15 mouse cellular contexts compared by ENCODE assay signal in the genomic region with DNA sequence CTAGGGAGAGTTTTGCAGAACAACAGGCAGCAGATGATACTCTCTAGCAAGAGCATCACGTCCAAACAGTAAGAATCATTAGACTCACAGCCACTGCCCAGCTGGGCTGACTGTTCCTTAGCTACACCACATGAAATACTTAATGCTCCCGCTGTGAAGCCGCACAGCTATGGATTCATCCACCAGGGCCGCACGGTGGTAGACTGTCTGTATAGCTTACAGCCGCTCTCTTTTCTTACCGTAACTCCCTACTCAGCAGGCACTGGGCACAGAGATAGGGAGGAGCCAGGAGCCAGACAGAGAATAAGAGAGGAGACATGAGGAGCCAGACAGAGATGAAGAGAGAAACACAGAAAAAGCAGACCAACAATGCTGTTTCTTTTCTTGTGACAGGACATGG. TPM values are rescaled to one million over a fixed set of nuclear protein-coding genes. Genes with fewer than 3 reads are reported as not detected.
DNase-seq lines count a peak whose midpoint lies in the region; ATAC-seq lines count a peak whose summit lies in the region.
"Had no signal": no experiment of that assay in that cellular context is flagged by ENCODE, and none has a peak within 500 bp of the region (broad histone marks: within the 10 kb centered on the region; RNA-seq: fewer than 3 reads in every experiment).

No protein-coding gene starts in this region.

- H3K27ac ChIP-seq in liver, embryonic 13.5 days: no peak overlapping the region
- no peak overlapping the region for H3K27ac ChIP-seq in hindbrain, embryonic 14.5 days
- H3K27ac ChIP-seq in stomach, embryonic 14.5 days (ENCODE audit: low read length): peak overlapping the region; percentile 27; the same call in 1 of the 2 replicates
- H3K27ac ChIP-seq: heart, embryonic 13.5 days; kidney, embryonic 15.5 days; layer of hippocampus, adult 2 months; liver, embryonic 14.5 days; macrophage had no signal

- H3K27me3 ChIP-seq in liver, embryonic 13.5 days: no peaks in the 10 kb centered on the region
- no peaks in the 10 kb centered on the region for H3K27me3 ChIP-seq in hindbrain, embryonic 14.5 days (ENCODE audit: control insufficient read depth, insufficient read depth, low read length)
- H3K27me3 ChIP-seq in stomach, embryonic 14.5 days (ENCODE audit: control insufficient read depth, insufficient read depth, low read length): no peaks in the 10 kb centered on the region
- H3K27me3 ChIP-seq: heart, embryonic 13.5 days; kidney, embryonic 15.5 days had no signal

- H3K36me3 ChIP-seq in liver, embryonic 13.5 days: no peaks in the 10 kb centered on the region
- H3K36me3 ChIP-seq in hindbrain, embryonic 14.5 days (replicated peaks; ENCODE audit: control insufficient read depth, insufficient read depth): no peaks in the 10 kb centered on the region
- no peaks in the 10 kb centered on the region for H3K36me3 ChIP-seq in stomach, embryonic 14.5 days (ENCODE audit: control insufficient read depth, insufficient read depth, low read length)

- WGBS in liver, embryonic 13.5 days (ENCODE audit: insufficient replicate concordance): 74% methylated on average over 7 of the region's 7 CpGs
- 32% methylated on average over 7 of the region's 7 CpGs for WGBS in hindbrain, embryonic 14.5 days
- WGBS in stomach, embryonic 14.5 days: 54% methylated on average over 7 of the region's 7 CpGs

- no peak for DNase-seq in liver, embryonic 13.5 days
- DNase-seq in liver (no peak), R1 (ENCODE audit: low read depth, low spot score) (peak; percentile 61)
- no peak for DNase-seq in hindbrain, embryonic 14.5 days (ENCODE audit: low spot score)
- DNase-seq in spleen, postnatal 10 days (ENCODE audit: low spot score in 2 of 2): no peak
- DNase-seq in spleen, adult 18-20 months: no peak
- DNase-seq: cerebellum, adult 2 months; right cerebral cortex, postnatal 4 days had no signal

- H3K9ac ChIP-seq in liver, embryonic 13.5 days: no peak overlapping the region
- H3K9ac ChIP-seq in hindbrain, embryonic 14.5 days: no peak overlapping the region
- H3K9ac ChIP-seq in stomach, embryonic 14.5 days (replicated peaks; ENCODE audit: low read depth, low read length): no peak overlapping the region; the same call in 1 of the 2 replicates
- H3K9ac ChIP-seq: heart, embryonic 13.5 days; kidney, embryonic 15.5 days; liver, embryonic 14.5 days had no signal

- no peak overlapping the region for H3K4me3 ChIP-seq in liver, embryonic 13.5 days (replicated peaks)
- H3K4me3 ChIP-seq in hindbrain, embryonic 14.5 days (replicated peaks; ENCODE audit: low read length): no peak overlapping the region
- H3K4me3 ChIP-seq in stomach, embryonic 14.5 days (ENCODE audit: low read depth, low read length): no peak overlapping the region
- H3K4me3 ChIP-seq: heart, embryonic 13.5 days; kidney, embryonic 15.5 days; layer of hippocampus, adult 2 months had no signal

- no peaks in the 10 kb centered on the region for H3K9me3 ChIP-seq in liver, embryonic 13.5 days (replicated peaks)
- H3K9me3 ChIP-seq in hindbrain, embryonic 14.5 days (ENCODE audit: control insufficient read depth, low read length): no peaks in the 10 kb centered on the region
- H3K9me3 ChIP-seq in stomach, embryonic 14.5 days (ENCODE audit: control insufficient read depth, low read depth, low read length): no peaks in the 10 kb centered on the region
- H3K9me3 ChIP-seq: heart, embryonic 13.5 days; kidney, embryonic 15.5 days had no signal

- 0 out of 2 replicates have a peak, but pooled peaks have one; percentile 22 for ATAC-seq in liver, embryonic 13.5 days (ENCODE audit: low read depth)
- peak; percentile 70; the same call in 1 of the 2 replicates for ATAC-seq in hindbrain, embryonic 14.5 days (ENCODE audit: low FRiP score)
- 0 out of 2 replicates have a peak, but pooled peaks have one; percentile 39 for ATAC-seq in stomach, embryonic 14.5 days (ENCODE audit: insufficient number of reproducible peaks, insufficient read depth, low FRiP score, low read depth)

- peaks cover 27% of the 10 kb centered on the region for H3K4me1 ChIP-seq in liver, embryonic 13.5 days (replicated peaks)
- no peaks in the 10 kb centered on the region; the same call in 1 of the 2 replicates for H3K4me1 ChIP-seq in hindbrain, embryonic 14.5 days (replicated peaks; ENCODE audit: control insufficient read depth, insufficient read depth, low read length)
- 0 out of 2 replicates have a peak, but pooled peaks cover 3% of the 10 kb centered on the region for H3K4me1 ChIP-seq in stomach, embryonic 14.5 days (ENCODE audit: control insufficient read depth, insufficient read depth, low read length)
- H3K4me1 ChIP-seq: heart, embryonic 13.5 days; kidney, embryonic 15.5 days had no signal

- no peak overlapping the region for H3K4me2 ChIP-seq in liver, embryonic 13.5 days
- no peak overlapping the region for H3K4me2 ChIP-seq in hindbrain, embryonic 14.5 days (replicated peaks)
- H3K4me2 ChIP-seq in stomach, embryonic 14.5 days (replicated peaks; ENCODE audit: low read depth, low read length): no peak overlapping the region
- H3K4me2 ChIP-seq: heart, embryonic 13.5 days; kidney, embryonic 15.5 days had no signal

RNA-seq across cellular contexts. Expression of gene Slc35d3, which starts 25.4 kb away (rescaled TPM):
- polyA plus RNA-seq in liver, embryonic 13.5 days (2015; fragmentation: Nextera tagmentation; extraction: Ambion mirVana): 4.4 and 4.9 TPM in 2 replicates
- 1.8 and 2.5 TPM in 2 replicates for polyA plus RNA-seq in hindbrain, embryonic 14.5 days (2014; fragmentation: Nextera tagmentation; extraction: Ambion mirVana)
- 0.14 and 0.21 TPM in 2 replicates for polyA plus RNA-seq in stomach, embryonic 14.5 days (2014; fragmentation: Nextera tagmentation; extraction: Ambion mirVana)
- polyA plus RNA-seq: testis, adult 2 months had no signal

RNA-seq across cellular contexts. Expression of gene Pex7, which starts 30.8 kb away (rescaled TPM):
- polyA plus RNA-seq in liver, embryonic 13.5 days (2015; fragmentation: Nextera tagmentation; extraction: Ambion mirVana): 28.0 and 28.2 TPM in 2 replicates
- polyA plus RNA-seq in hindbrain, embryonic 14.5 days (2014; fragmentation: Nextera tagmentation; extraction: Ambion mirVana): 29.0 and 32.2 TPM in 2 replicates
- 34.8 and 37.3 TPM in 2 replicates for polyA plus RNA-seq in stomach, embryonic 14.5 days (2014; fragmentation: Nextera tagmentation; extraction: Ambion mirVana)

RNA-seq across cellular contexts. Expression of gene Map3k5, which starts 57.6 kb away (rescaled TPM):
- 0.71 and 0.78 TPM in 2 replicates for polyA plus RNA-seq in liver, embryonic 13.5 days (2015; fragmentation: Nextera tagmentation; extraction: Ambion mirVana)
- polyA plus RNA-seq in hindbrain, embryonic 14.5 days (2014; fragmentation: Nextera tagmentation; extraction: Ambion mirVana): 1.5 and 1.8 TPM in 2 replicates
- polyA plus RNA-seq in stomach, embryonic 14.5 days (2014; fragmentation: Nextera tagmentation; extraction: Ambion mirVana): 4.6 and 5.0 TPM in 2 replicates
